Mouse (Mus musculus) erythroblast, embryonic 14.5 days (primary cell): Measurements from ENCODE around the gene Rrn3. TPM values are rescaled to one million over a fixed set of nuclear protein-coding genes. Genes with fewer than 3 reads are reported as not detected.
"Not testable (repeated sequence)": the region's sequence is repeated elsewhere in the genome, so short reads cannot be mapped to it uniquely, and the experiment has no call there.

Experiments
- H3K27me3 ChIP-seq: 2 replicates; pipeline ENCODE4 v1.6.1; 2012; ENCODE audit warnings: inconsistent platforms; ENCODE audit not compliant: control insufficient read depth
- H3K36me3 ChIP-seq: 2 replicates; pipeline ENCODE4 v1.6.1; 2012; ENCODE audit warnings: mild to moderate bottlenecking, inconsistent platforms; ENCODE audit not compliant: control insufficient read depth
- H3K4me1 ChIP-seq: 2 replicates; pipeline ENCODE4 v1.6.1; 2012; ENCODE audit warnings: inconsistent platforms; ENCODE audit not compliant: control insufficient read depth
- H3K4me3 ChIP-seq: replicated peaks from 2 replicates; pipeline ENCODE3; 2012; ENCODE audit warnings: moderate library complexity, mild to moderate bottlenecking, inconsistent platforms
- H3K9me3 ChIP-seq: 2 replicates; pipeline ENCODE4 v1.6.1; 2012; ENCODE audit warnings: low read length, inconsistent platforms, mixed read lengths; ENCODE audit not compliant: control insufficient read depth
- GATA1 ChIP-seq: IDR thresholded peaks from 2 replicates; pipeline ENCODE4 v1.6.1; 2012; ENCODE audit warnings: low read length, inconsistent platforms, mixed read lengths
- TAL1 ChIP-seq: IDR thresholded peaks from 3 replicates; pipeline ENCODE4 v1.6.1; 2012; ENCODE audit warnings: low read length, inconsistent platforms, mixed read lengths
- polyA plus RNA-seq: library from polyadenylated mRNA; stranded (reverse); fragments of >175 nt; gene quantifications from 2 replicates; pipeline ENCODE4 v1.2.3, GENCODE M21; 2012

Gene Rrn3
- polyA plus RNA-seq, 1 experiment: 0.38 TPM

DNA sequence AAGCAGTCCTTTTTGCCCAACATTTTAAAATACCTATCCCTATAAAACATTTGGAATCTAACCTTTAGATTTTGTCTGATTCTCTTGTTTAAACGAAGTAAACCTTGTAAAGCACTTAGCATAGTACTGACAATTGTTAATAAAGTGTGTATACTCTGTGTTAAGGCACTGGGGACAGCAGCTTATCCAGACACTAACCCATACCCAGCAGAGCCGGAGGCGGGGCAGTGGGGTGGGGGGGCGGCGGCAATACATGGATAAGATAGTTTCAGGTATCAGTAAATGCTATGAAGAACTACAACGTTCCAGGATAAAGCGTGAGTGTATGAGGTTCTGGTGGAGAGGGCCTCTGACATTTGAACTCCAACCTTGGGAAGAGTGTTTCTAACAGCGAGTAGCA, 708 bp downstream of the Rrn3 start:
- peak overlapping the region; percentile 91 for H3K4me3 ChIP-seq
- H3K4me1 ChIP-seq: peaks cover 27% of the 10 kb centered on the region
- TF ChIP-seq GATA1 (no peak), TAL1 (no peak)
- peaks cover 32% of the 10 kb centered on the region for H3K36me3 ChIP-seq
- no peaks in the 10 kb centered on the region for H3K27me3 ChIP-seq
- peaks cover 4% of the 10 kb centered on the region; the same call in 1 of the 2 replicates for H3K9me3 ChIP-seq

DNA sequence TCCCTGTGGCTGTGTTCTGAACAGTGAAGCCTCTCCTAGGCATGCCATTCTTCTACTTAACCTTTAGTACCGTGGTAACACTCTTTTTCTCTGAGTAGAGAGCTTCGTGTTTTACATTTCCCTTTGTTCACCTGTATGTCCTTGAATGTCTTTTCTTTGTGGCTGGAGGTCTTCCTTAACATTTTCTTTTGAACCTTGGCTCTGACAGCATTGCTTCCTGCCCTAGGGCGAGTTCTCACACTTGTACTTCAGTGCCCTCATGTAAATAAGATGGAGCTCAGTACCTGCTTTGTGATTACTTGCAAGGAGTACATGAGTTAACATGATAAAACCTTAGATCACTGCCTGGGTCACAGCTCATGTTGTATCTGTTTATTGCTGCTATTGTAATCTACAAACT, 5.4 kb downstream of the Rrn3 start:
- H3K9me3 ChIP-seq: no peaks in the 10 kb centered on the region
- H3K36me3 ChIP-seq: peaks cover 73% of the 10 kb centered on the region
- H3K4me1 ChIP-seq: peaks cover 14% of the 10 kb centered on the region
- H3K27me3 ChIP-seq: no peaks in the 10 kb centered on the region
- no peak overlapping the region for H3K4me3 ChIP-seq
- TF ChIP-seq GATA1 (no peak), TAL1 (no peak)

- H3K36me3 ChIP-seq: peaks cover 90% of the 10 kb centered on the region
- not testable (repeated sequence) for H3K27me3 ChIP-seq
These were observed 12.9 kb downstream of the Rrn3 start for GRCm38 (mm10) chr16:13793441-13793840.

DNA sequence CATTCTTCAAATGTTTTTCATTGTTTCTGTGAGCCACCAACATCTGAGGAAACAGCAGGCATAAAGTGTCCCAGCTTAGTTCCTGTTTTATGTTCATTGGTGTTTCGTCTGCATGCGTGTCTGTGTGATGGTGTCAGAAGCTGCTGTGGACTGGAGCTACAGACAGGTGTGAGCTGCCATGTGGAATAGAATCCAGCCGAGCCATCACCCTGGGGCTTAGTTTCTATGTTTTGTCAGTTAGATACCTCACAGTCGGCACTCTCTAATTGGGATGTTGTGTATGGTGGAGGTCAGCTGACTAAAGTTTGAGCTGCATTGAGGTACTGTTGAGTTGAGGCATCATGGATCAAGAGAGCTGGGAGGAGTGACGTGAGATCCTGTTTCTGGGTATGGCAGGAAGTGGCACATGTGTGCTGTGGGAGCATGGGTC, 16.3 kb downstream of the Rrn3 start:
- Histone ChIP-seq H3K4me3 (no peak overlapping the region), H3K9me3 (no peaks in the 10 kb centered on the region), H3K27me3 (no peaks in the 10 kb centered on the region), H3K4me1 (no peaks in the 10 kb centered on the region), H3K36me3 (peaks cover 91% of the 10 kb centered on the region)
- no peak for TF ChIP-seq GATA1
- TF ChIP-seq TAL1: no peak

More at GRCm38 (mm10) chr16:13793441-13793840, 12.9 kb downstream of the Rrn3 start:
- not testable (repeated sequence) for H3K4me1 ChIP-seq, H3K4me3 ChIP-seq, H3K9me3 ChIP-seq

DNA sequence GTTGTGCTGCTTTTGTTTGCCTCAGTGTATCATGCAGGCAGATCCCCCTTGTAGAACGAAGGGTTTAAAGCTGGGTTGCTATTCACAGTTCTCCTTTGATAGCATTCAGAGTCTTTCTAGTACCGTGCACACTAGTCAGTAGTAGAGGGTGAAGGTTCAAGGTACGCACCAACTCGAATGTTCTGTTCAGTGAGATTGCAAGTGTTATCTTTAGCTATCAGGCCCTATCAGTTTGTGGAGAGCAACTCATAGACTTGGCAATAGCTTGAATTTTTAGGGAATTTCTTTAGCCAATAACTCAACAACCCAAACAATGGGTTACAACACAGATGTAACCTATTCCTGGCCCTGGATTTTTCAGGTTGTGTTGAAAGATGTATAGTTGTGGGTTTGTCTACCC, 20.7 kb downstream of the Rrn3 start:
- Histone ChIP-seq H3K4me1 (no peaks in the 10 kb centered on the region), H3K9me3 (no peaks in the 10 kb centered on the region), H3K36me3 (peaks cover 86% of the 10 kb centered on the region), H3K27me3 (no peaks in the 10 kb centered on the region), H3K4me3 (no peak overlapping the region)
- TF ChIP-seq GATA1 (no peak), TAL1 (no peak)

GRCm38 (mm10) chr16:13804666-13805065, 24.2 kb downstream of the Rrn3 start:
- H3K27me3 ChIP-seq: no peaks in the 10 kb centered on the region
- peaks cover 88% of the 10 kb centered on the region for H3K36me3 ChIP-seq
- no peak overlapping the region for H3K4me3 ChIP-seq
- TF ChIP-seq GATA1 (no peak), TAL1 (no peak)
- no peaks in the 10 kb centered on the region for H3K4me1 ChIP-seq
- no peaks in the 10 kb centered on the region for H3K9me3 ChIP-seq

GRCm38 (mm10) chr16:13807616-13808015, 27.1 kb downstream of the Rrn3 start:
- TF ChIP-seq TAL1: no peak
- TF ChIP-seq GATA1: no peak
- Histone ChIP-seq H3K4me3 (no peak overlapping the region), H3K9me3 (no peaks in the 10 kb centered on the region), H3K36me3 (peaks cover 91% of the 10 kb centered on the region), H3K27me3 (no peaks in the 10 kb centered on the region), H3K4me1 (no peaks in the 10 kb centered on the region)

- Histone ChIP-seq H3K36me3 (peaks cover 94% of the 10 kb centered on the region), H3K4me1 (no peaks in the 10 kb centered on the region), H3K4me3 (no peak overlapping the region), H3K27me3 (no peaks in the 10 kb centered on the region), H3K9me3 (no peaks in the 10 kb centered on the region)
- no peak for TF ChIP-seq GATA1
- no peak for TF ChIP-seq TAL1
These were observed 27.9 kb downstream of the Rrn3 start for GRCm38 (mm10) chr16:13808410-13808809.

GRCm38 (mm10) chr16:13812152-13812551, 31.6 kb downstream of the Rrn3 start:
- no peaks in the 10 kb centered on the region for H3K27me3 ChIP-seq
- no peaks in the 10 kb centered on the region for H3K9me3 ChIP-seq
- TF ChIP-seq TAL1 (no peak), GATA1 (no peak)
- H3K36me3 ChIP-seq: peaks cover 85% of the 10 kb centered on the region
- no peak overlapping the region for H3K4me3 ChIP-seq
- peaks cover 2% of the 10 kb centered on the region; the same call in 1 of the 2 replicates for H3K4me1 ChIP-seq

GRCm38 (mm10) chr16:13813200-13813599, 32.7 kb downstream of the Rrn3 start:
- Histone ChIP-seq H3K36me3 (peaks cover 76% of the 10 kb centered on the region), H3K4me1 (peaks cover 8% of the 10 kb centered on the region)
- no peak for TF ChIP-seq TAL1
- no peak for TF ChIP-seq GATA1

More at GRCm38 (mm10) chr16:13813200-13813599, 32.7 kb downstream of the Rrn3 start:
- no peaks in the 10 kb centered on the region for H3K9me3 ChIP-seq
- H3K27me3 ChIP-seq: no peaks in the 10 kb centered on the region
- H3K4me3 ChIP-seq: no peak overlapping the region
